In the genomic region with DNA sequence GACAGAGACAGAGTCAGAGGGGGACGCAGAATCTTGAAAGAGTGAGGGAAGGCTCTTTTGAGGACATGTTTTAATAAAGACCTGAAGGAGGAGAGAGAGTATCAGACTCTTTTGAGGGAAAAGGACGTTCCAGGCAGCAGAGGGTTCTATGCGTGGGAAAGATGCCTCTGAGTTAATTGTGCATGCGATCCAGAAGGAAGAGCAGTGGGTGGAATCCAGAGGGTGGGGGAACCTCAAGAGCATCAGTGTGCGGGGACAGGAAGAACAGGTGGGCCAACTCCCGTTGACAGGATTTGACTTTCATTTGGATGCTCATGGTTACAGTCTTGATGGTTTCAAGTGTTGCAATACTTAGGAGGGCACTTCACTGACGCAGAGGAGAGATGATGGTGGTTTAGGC, we compare ENCODE assay signal across 13 mouse cellular contexts.
"Had no signal": no experiment of that assay in that cellular context is flagged by ENCODE, and none has a peak within 500 bp of the region (broad histone marks: within the 10 kb centered on the region; RNA-seq: fewer than 3 reads in every experiment).

No protein-coding gene starts in this region.

- H3K9ac ChIP-seq: lung, embryonic 14.5 days; midbrain, embryonic 12.5 days; neural tube, embryonic 12.5 days; stomach, embryonic 15.5 days had no signal

- DNase-seq: lung, adult 18-20 months; lung, embryonic 14.5 days; lung, postnatal 10 days; lung, postnatal 4 days; midbrain, embryonic 14.5 days; thymus, adult 2 months; thymus, postnatal 25 days; thymus, postnatal 4 days had no signal

- H3K27ac ChIP-seq: midbrain, embryonic 10.5 days; midbrain, embryonic 12.5 days; neural tube, embryonic 12.5 days; stomach, embryonic 15.5 days; stomach, postnatal 0 days had no signal

- H3K4me3 ChIP-seq: midbrain, embryonic 10.5 days; midbrain, embryonic 12.5 days; neural tube, embryonic 12.5 days; stomach, embryonic 15.5 days had no signal

- H3K4me1 ChIP-seq: midbrain, embryonic 10.5 days; midbrain, embryonic 12.5 days; neural tube, embryonic 12.5 days; stomach, embryonic 15.5 days had no signal

- H3K9me3 ChIP-seq: midbrain, embryonic 10.5 days; midbrain, embryonic 12.5 days; neural tube, embryonic 12.5 days; stomach, embryonic 15.5 days had no signal

- H3K36me3 ChIP-seq: midbrain, embryonic 10.5 days; midbrain, embryonic 12.5 days; neural tube, embryonic 12.5 days; stomach, embryonic 15.5 days had no signal

- H3K27me3 ChIP-seq: midbrain, embryonic 12.5 days; neural tube, embryonic 12.5 days; stomach, embryonic 15.5 days had no signal

- H3K4me2 ChIP-seq: lung, embryonic 14.5 days; midbrain, embryonic 12.5 days; neural tube, embryonic 12.5 days; stomach, embryonic 15.5 days had no signal
